Mouse (Mus musculus) lung, embryonic 14.5 days (tissue): ENCODE data around the gene Fam19a5. TPM values are rescaled to one million over a fixed set of nuclear protein-coding genes. Genes with fewer than 3 reads are reported as not detected.

ENCODE experiments used
- ATAC-seq: fragments of 200-750 bp; cut with Nextera tagmentation; 2 replicates; pipeline ENCODE4 v1.8.0; 2017; ENCODE audit warnings: mild to moderate bottlenecking, moderate TSS enrichment, moderate library complexity; ENCODE audit not compliant: insufficient read depth
- DNase-seq: peaks from one replicate; pipeline ENCODE4 v3.0.0-alpha.2; 2015
- H3K27ac ChIP-seq: fragments of 300-500 bp; sonication (generic); 2 replicates; pipeline ENCODE4 v1.5.1; 2014; ENCODE audit warnings: low read depth, mild to moderate bottlenecking, moderate library complexity
- H3K27me3 ChIP-seq: fragments of 300-500 bp; sonication (generic); 2 replicates; pipeline ENCODE4 v1.6.1; 2014; ENCODE audit warnings: low read length, control low read depth; ENCODE audit not compliant: insufficient read depth
- H3K36me3 ChIP-seq: fragments of 300-500 bp; sonication (generic); 2 replicates; pipeline ENCODE4 v1.6.1; 2014; ENCODE audit warnings: control low read depth; ENCODE audit not compliant: insufficient read depth
- H3K4me1 ChIP-seq: fragments of 300-500 bp; sonication (generic); 2 replicates; pipeline ENCODE4 v1.6.1; 2014; ENCODE audit warnings: antibody characterized with exemption, control low read depth; ENCODE audit not compliant: insufficient read depth
- H3K4me2 ChIP-seq: fragments of 300-500 bp; sonication (generic); 2 replicates; pipeline ENCODE4 v1.6.1; 2014; ENCODE audit warnings: mild to moderate bottlenecking
- H3K4me3 ChIP-seq: fragments of 300-500 bp; sonication (generic); 2 replicates; pipeline ENCODE4 v1.5.1; 2014; ENCODE audit warnings: low read depth, low read length
- H3K9ac ChIP-seq: fragments of 300-500 bp; sonication (generic); 2 replicates; pipeline ENCODE4 v1.6.1; 2014
- H3K9me3 ChIP-seq: fragments of 300-500 bp; sonication (generic); 2 replicates; pipeline ENCODE4 v1.6.1; 2016; ENCODE audit warnings: low read depth, low read length, control low read depth
- CTCF ChIP-seq: IDR thresholded peaks from 2 replicates; pipeline ENCODE4 v1.5.1; 2016; ENCODE audit warnings: antibody characterized with exemption, low read depth
- WGBS: fragments of 180-500 bp; shearing (Covaris S2); extraction: QIAGEN DNeasy Blood & Tissue Kit; methylation state at CpG from one replicate; pipeline ENCODE4 v1.1.7; 2014; 5-methylcytosine and 5-hydroxymethylcytosine counted together
- polyA plus RNA-seq: library from polyadenylated mRNA; unstranded; fragments of >200 nt; fragmentation: Nextera tagmentation; extraction: Ambion mirVana; gene quantifications from 2 replicates; pipeline ENCODE4 v1.2.1, GENCODE M21; 2014

The Fam19a5 gene
- polyA plus RNA-seq, 1 experiment from 2014 or later = 0.75 TPM

GRCm38 (mm10) chr15:87544401-87545129 lies 466 bp downstream of the Fam19a5 start:
- peak overlapping the region; percentile 81 for H3K4me2 ChIP-seq
- no peaks in the 10 kb centered on the region for H3K36me3 ChIP-seq
- DNase-seq (peak; percentile 84), ATAC-seq (peak; percentile 88)
- under 1% methylated on average over 84 of the region's 84 CpGs for WGBS
- H3K9ac ChIP-seq = peak overlapping the region; percentile 26; the same call in 1 of the 2 replicates
- H3K4me3 ChIP-seq = peak overlapping the region; percentile 42
- H3K4me1 ChIP-seq = no peaks in the 10 kb centered on the region
- peaks cover 65% of the 10 kb centered on the region for H3K27me3 ChIP-seq
- H3K9me3 ChIP-seq = no peaks in the 10 kb centered on the region
- TF ChIP-seq CTCF = no peak
- no peak overlapping the region for H3K27ac ChIP-seq

- no peak overlapping the region for H3K27ac ChIP-seq
- no peak for TF ChIP-seq CTCF
Observed at GRCm38 (mm10) chr15:87545130-87545642, 1.1 kb downstream of the Fam19a5 start.

GRCm38 (mm10) chr15:87545731-87546360 lies 1.7 kb downstream of the Fam19a5 start:
- no peaks in the 10 kb centered on the region for H3K4me1 ChIP-seq
- no peak overlapping the region for H3K27ac ChIP-seq
- no peak overlapping the region for H3K9ac ChIP-seq
- 29% methylated on average over 8 of the region's 8 CpGs for WGBS
- ATAC-seq (no peak), DNase-seq (no peak)
- peaks cover 68% of the 10 kb centered on the region for H3K27me3 ChIP-seq
- H3K9me3 ChIP-seq = no peaks in the 10 kb centered on the region
- H3K4me3 ChIP-seq = no peak overlapping the region
- H3K36me3 ChIP-seq = no peaks in the 10 kb centered on the region
- no peak for TF ChIP-seq CTCF
- H3K4me2 ChIP-seq = no peak overlapping the region

More at GRCm38 (mm10) chr15:87545130-87545642, 1.1 kb downstream of the Fam19a5 start:
- H3K4me3 ChIP-seq = peak overlapping the region; percentile 42
- peaks cover 68% of the 10 kb centered on the region for H3K27me3 ChIP-seq
- no peaks in the 10 kb centered on the region for H3K4me1 ChIP-seq
- DNase-seq (no peak), ATAC-seq (no peak)
- H3K4me2 ChIP-seq = peak overlapping the region; percentile 81
- 12% methylated on average over 18 of the region's 18 CpGs for WGBS
- H3K36me3 ChIP-seq = no peaks in the 10 kb centered on the region
- no peaks in the 10 kb centered on the region for H3K9me3 ChIP-seq
- H3K9ac ChIP-seq = no peak overlapping the region

GRCm38 (mm10) chr15:87547022-87547421 lies 2.9 kb downstream of the Fam19a5 start:
- 44% methylated on average over 5 of the region's 5 CpGs for WGBS

GRCm38 (mm10) chr15:87549724-87550123 lies 5.6 kb downstream of the Fam19a5 start:
- Histone ChIP-seq H3K27me3 (peaks cover 42% of the 10 kb centered on the region), H3K9ac (no peak overlapping the region), H3K27ac (no peak overlapping the region), H3K9me3 (no peaks in the 10 kb centered on the region), H3K4me2 (no peak overlapping the region), H3K36me3 (no peaks in the 10 kb centered on the region), H3K4me3 (no peak overlapping the region), H3K4me1 (no peaks in the 10 kb centered on the region)
- no peak for TF ChIP-seq CTCF
- no peak for ATAC-seq
- no peak for DNase-seq
- WGBS = 65% methylated on average over 4 of the region's 4 CpGs

More at GRCm38 (mm10) chr15:87547022-87547421, 2.9 kb downstream of the Fam19a5 start:
- H3K36me3 ChIP-seq = no peaks in the 10 kb centered on the region
- no peaks in the 10 kb centered on the region for H3K9me3 ChIP-seq
- peak; percentile 59 for TF ChIP-seq CTCF
- no peaks in the 10 kb centered on the region for H3K4me1 ChIP-seq
- H3K4me2 ChIP-seq = no peak overlapping the region
- H3K4me3 ChIP-seq = no peak overlapping the region
- H3K27ac ChIP-seq = no peak overlapping the region
- H3K27me3 ChIP-seq = peaks cover 68% of the 10 kb centered on the region
- ATAC-seq (no peak), DNase-seq (peak; percentile 59)
- H3K9ac ChIP-seq = no peak overlapping the region

GRCm38 (mm10) chr15:87550756-87551155 lies 6.7 kb downstream of the Fam19a5 start:
- TF ChIP-seq CTCF = 0 out of 2 replicates have a peak, but pooled peaks have one; percentile 1
- H3K9me3 ChIP-seq = no peaks in the 10 kb centered on the region
- DNase-seq (no peak), ATAC-seq (no peak)
- no peak overlapping the region for H3K4me3 ChIP-seq
- H3K4me1 ChIP-seq = no peaks in the 10 kb centered on the region
- no peaks in the 10 kb centered on the region for H3K36me3 ChIP-seq
- WGBS = 45% methylated on average over 5 of the region's 5 CpGs
- no peak overlapping the region for H3K27ac ChIP-seq
- peaks cover 32% of the 10 kb centered on the region for H3K27me3 ChIP-seq
- H3K4me2 ChIP-seq = no peak overlapping the region
- H3K9ac ChIP-seq = no peak overlapping the region

GRCm38 (mm10) chr15:87551556-87551955 lies 7.5 kb downstream of the Fam19a5 start:
- H3K27ac ChIP-seq = no peak overlapping the region
- no peaks in the 10 kb centered on the region for H3K4me1 ChIP-seq
- H3K27me3 ChIP-seq = peaks cover 24% of the 10 kb centered on the region
- H3K4me2 ChIP-seq = no peak overlapping the region
- H3K4me3 ChIP-seq = no peak overlapping the region
- ATAC-seq (no peak), DNase-seq (no peak)
- no peaks in the 10 kb centered on the region for H3K9me3 ChIP-seq
- no peak overlapping the region for H3K9ac ChIP-seq
- 34% methylated on average over 8 of the region's 8 CpGs for WGBS
- no peaks in the 10 kb centered on the region for H3K36me3 ChIP-seq
- no peak for TF ChIP-seq CTCF
